Mouse (Mus musculus): ENCODE results near the gene Zfp445.
A peak's percentile ranks its signal among the peaks of the same experiment; 100 is the strongest.

Gene Zfp445

DNA sequence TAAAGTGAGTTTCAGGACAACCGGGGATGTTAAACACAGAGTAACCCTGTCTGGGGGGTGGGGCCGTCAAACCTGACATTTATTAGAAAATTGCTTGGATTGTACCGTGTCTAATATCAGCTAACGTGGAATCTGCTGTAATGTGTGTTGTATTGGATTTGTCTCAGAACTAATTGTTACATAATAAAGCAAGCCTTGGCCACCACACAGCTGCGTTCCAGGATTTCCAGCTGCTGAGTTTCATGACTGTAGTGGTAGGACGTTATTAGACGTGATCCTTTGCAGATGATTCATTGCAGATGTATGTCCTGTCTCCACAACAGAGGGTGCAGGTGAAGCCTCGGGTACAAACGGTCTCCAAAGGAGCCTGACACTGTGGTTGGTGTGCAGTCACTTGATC lies 29.7 kb downstream of the Zfp445 start:
- DNase-seq, result no peak

DNA sequence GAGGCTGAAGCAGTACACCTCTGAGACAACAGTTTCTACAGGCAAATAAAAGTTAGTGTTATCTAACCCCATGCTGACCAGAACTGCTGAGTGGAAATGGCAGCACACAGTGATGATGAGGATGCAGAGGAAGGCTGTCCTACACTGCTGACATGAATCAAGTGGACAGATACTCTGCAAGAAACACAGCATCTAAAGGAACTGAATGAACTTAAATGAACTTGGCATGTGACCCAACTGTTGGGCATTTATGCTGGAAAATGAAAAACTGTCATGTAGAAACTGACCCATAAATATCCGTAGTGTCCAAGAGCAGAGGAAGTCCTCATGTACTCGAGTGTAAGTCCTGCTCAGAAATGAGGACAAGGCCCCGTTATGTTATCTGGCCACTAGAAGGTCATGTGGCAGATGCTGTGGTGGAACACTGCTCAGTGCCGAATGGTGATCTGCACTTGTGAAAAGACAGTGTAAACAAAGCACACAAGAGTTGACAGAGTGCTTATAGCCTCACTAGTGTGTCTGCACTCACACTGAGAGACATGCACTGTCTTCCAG lies 35.9 kb downstream of the Zfp445 start:
- DNase-seq, result no peak

DNA sequence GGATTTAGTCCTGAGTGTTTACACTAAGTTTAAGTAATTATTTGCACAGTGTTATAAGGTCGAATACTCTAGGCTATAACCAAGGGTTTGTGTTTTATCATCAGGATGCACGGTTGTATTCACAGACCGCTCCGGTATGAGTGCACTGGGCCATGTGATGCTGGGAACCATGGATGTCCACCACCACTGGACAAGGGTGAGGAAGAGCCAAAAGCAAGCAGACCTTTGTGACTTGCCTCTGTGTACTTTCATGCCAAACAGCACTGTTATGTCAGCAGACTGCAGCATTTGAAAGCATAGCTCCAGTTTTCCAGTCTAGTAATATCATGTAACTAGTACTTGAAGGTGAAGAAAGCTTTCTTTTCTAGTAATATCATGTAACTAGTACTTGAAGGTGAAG lies 39.1 kb downstream of the Zfp445 start:
- DNase-seq, result no peak

DNA sequence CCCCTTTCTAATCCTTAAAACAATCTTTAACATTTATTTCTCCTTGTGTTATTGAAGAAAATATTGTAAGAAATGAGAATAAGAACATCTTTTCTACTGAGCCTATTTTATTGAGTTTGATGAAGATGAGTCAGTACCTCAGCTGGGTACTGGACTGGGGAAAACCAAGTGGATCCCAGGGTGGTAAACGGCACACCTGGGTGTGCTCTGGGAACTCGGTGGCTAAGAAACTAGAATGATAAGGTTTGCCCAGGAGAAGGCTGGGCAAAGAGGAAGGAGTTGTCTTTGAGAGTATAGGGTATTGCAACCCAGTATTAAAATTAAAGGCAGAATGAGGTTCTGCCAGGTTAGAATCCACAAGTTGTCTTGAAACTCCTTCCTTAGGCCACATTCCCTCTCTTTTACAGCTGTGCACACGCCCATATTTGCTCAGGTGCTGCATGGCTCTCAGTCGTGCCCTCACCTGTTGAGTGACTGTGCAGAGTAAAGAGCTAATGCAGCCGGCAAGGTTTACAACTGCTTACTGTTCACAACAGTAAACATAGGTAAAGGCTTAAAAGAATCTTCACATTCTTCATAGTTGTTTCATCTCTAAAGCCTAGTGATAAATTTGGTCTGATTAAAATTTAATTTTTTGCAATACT lies 42.3 kb downstream of the Zfp445 start:
- DNase-seq, result no peak

DNA sequence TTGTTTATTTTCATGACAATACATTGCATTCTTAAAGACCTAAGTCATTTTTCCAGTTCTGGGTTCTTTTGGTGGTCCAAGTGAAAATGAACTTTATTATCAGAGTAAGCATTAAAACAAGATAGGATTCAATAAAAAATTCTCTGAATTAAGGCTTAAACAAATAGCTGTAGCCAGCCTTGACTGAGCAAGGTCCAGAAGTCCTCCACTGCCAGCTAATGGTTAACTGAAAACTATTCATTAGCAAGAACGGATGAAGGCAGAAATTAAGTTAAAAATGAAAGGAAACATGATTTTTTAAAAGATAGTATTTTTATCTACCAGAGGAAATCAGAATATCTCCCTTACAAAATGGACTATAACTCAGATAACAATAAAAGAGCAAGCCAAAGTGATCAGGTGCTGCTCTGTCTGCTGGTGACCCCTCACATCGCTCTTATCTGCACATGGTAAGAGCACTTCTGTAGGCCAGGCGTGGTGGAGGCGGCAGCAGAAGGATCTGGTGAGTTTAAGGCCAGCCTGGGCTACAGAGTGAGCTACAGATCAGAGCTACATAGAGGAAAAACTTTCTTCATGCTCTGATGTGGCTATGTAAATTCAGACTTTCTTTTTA lies 50.5 kb downstream of the Zfp445 start:
- no peak for DNase-seq

DNA sequence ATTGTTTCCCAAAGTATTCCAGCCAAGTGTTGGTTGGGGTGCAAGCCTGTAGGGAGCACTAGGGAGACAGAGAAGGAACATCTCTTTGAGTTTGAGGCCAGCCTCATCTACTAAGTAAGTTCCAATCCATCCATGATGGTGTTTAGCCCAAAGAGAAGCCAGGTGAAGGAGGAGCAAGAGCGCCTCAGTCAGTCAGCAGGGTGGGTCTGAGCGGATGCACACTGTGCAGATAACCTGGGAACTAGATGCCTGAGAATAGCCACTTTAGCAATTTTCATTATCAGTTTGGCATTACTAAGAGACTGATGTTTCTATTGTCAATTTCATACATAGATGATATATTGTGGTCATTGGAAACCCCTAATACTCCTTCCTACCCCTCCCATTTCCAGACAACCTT lies 51.0 kb downstream of the Zfp445 start:
- no peak for DNase-seq

DNA sequence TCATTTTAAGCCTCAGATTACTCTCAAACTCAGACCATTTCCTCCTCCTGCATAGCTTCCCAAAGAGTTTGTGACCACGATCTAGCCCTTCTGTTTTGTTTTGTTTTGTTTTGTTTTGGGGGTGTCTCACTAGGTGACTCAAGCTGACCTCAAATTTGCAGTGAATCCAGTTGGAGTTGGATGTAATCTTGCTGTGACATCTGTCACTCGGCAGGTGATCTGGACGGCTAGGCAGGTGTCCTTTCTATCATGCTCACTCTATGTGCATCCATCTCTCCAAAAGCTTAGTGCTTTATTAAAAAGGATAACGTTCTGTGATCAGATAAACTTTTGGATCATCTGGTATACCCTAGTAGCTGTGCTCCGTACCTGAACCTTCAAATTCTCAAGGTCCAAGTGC lies 53.4 kb downstream of the Zfp445 start:
- no peak for DNase-seq

DNA sequence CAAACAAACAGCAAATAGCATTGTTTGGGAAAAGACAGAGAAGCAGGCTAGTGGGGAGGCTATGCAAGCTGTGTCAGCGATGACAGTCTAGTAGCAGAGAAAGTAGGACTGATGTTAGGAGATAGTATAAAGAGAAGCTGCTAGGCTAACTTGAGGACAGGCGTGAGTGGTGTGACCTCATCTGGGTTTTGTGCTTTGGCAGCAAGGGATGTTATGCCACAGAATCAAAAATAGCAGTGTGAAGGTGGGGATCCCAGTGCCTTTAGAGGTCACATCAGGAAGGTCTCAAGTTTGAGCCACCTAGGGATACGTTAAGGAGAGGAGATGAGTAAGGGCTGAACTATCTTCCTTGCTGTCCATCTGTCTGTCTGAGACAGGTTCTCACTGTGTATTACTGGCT lies 55.6 kb downstream of the Zfp445 start:
- DNase-seq, result no peak

DNA sequence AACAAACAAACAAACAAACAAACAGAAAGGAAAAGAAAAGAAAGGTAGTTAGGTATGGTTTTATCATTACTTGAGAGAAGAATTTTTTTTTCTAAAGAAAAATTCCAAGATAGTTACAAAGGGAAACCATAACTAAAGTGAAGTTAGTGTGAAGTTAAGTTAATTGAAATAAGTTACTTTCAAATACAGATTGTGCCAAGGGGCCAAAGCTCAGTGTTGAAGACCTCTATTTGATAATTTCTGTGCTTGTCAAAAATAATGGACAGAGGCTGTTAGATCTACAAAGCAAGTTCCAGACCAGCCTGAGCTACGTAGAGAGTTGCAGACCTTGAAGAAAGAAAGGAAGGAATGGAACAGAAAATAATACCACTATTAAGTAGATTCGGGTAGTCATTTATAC lies 58.6 kb downstream of the Zfp445 start:
- DNase-seq, result no peak

DNA sequence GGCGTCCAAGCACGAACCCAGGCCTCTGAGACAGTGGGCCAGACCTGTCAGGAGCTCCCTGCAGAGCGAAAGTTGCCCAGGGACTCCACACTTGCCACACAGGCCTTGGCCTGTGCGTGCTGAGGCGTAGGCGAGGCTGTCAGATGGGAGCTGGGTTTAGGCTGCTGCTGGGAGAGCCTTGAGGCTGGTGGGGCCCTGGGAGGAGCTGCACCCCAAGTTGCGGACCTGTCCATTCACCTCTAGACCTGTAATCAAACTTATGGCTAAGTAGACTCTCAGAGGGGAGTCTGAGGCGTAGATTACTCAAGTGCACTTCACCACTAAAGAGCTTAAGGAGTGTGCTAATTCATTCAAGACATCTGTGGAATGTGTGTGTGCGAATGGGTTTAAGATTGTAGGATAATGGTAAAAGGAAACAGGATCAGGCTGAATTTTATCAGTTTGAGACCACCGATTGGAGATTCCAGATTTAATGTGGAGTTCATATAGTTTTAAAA lies 59.9 kb downstream of the Zfp445 start:
- no peak for DNase-seq

DNA sequence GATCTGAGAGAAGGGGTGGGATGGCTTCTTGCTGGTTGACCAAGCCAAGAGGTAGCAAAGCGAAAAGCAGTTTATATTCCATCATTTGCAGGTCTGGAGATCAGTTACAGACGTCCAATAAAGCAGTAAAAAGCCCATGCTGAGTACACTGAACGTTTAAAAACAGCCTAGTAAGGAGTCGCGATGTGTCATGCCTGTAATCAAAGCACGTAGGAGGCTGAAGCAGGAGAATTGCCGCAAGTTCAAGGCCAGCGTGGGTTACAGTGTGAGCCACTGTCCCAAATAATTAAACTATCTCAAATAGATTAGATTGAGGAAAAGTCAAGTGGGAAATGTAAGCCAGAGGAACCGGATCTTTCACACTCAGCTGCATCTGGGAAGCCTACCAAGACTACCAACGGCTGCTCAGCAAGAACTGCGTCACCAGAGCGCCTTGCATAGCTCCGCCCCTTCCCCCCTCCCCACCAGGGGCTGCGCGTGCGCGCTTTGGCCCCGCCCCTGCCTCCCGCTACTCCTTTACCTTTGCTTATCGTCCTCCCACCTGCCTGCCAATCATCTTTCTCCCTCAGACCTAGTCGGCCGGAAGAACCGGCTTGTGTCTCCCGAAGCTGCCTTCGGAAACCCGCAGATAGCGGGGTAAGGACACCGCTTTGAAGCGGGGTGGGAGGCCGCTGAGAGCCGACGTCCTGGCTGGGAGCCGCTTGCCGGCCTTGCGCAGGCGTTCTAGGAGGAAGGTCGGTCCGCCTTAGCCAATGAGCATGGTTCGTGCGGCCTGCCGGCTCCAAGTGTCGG lies 60.6 kb downstream of the Zfp445 start, which contains the start of gene Tcaim:
Gene Tcaim (plus strand): TSS at position 487 of the 792 bp plus-strand sequence.
- peak; percentile 94 for DNase-seq

All from lung, postnatal 10 days (tissue).